Mouse (Mus musculus) gastrocnemius, postnatal 25 days (tissue): ENCODE data around the gene Art3. TPM values are rescaled to one million over a fixed set of nuclear protein-coding genes. Genes with fewer than 3 reads are reported as not detected.

Source experiments
- DNase-seq: peaks from one replicate; pipeline ENCODE4 v3.0.0; 2022
- microRNA-seq, 2 experiments: library from miRNA; unstranded; fragments of <30 nt; microRNA quantifications; one replicate each; pipeline ENCODE4 v1.2.0; 2021; ENCODE audit warnings: borderline replicate concordance in 2 of 2
- total RNA-seq, 2 experiments: library from RNA; stranded (reverse); gene quantifications; 1 replicate in 1 of 2; 2 replicates in 1 of 2; pipeline ENCODE4 v1.2.3; 2021

The Art3 gene
- total RNA-seq, 2 experiments from 2014 or later: 365 to 392 TPM

GRCm38 (mm10) chr5:92424126-92424525, 92.5 kb downstream of the Art3 start:
- DNase-seq: no peak

- no peak for DNase-seq
Observed at GRCm38 (mm10) chr5:92430723-92431122, 99.1 kb downstream of the Art3 start.

GRCm38 (mm10) chr5:92431611-92432010, 100.0 kb downstream of the Art3 start:
- DNase-seq: no peak

GRCm38 (mm10) chr5:92434070-92434469, 102.4 kb downstream of the Art3 start:
- no peak for DNase-seq

- DNase-seq: no peak
Observed at GRCm38 (mm10) chr5:92434571-92434985, 103.0 kb downstream of the Art3 start.

GRCm38 (mm10) chr5:92435025-92435584, 103.5 kb downstream of the Art3 start, which contains the start of gene Nup54:
Gene Nup54 (minus strand): TSS chr5:92435219.
- peak; percentile 96 for DNase-seq

GRCm38 (mm10) chr5:92438540-92438939, 106.9 kb downstream of the Art3 start:
- DNase-seq: no peak

- peak; percentile 41 for DNase-seq
Observed at GRCm38 (mm10) chr5:92441494-92441893, 109.9 kb downstream of the Art3 start.

- DNase-seq: no peak
Observed at GRCm38 (mm10) chr5:92442914-92443313, 111.3 kb downstream of the Art3 start.

- DNase-seq: no peak
Observed at GRCm38 (mm10) chr5:92445016-92445415, 113.4 kb downstream of the Art3 start.

GRCm38 (mm10) chr5:92446736-92447135, 115.1 kb downstream of the Art3 start:
- DNase-seq: no peak

GRCm38 (mm10) chr5:92452876-92453275, 121.2 kb downstream of the Art3 start:
- DNase-seq: no peak

GRCm38 (mm10) chr5:92457410-92457809, 125.8 kb downstream of the Art3 start:
- DNase-seq: no peak

GRCm38 (mm10) chr5:92458726-92459125, 127.1 kb downstream of the Art3 start:
- no peak for DNase-seq

GRCm38 (mm10) chr5:92461321-92461720, 129.7 kb downstream of the Art3 start:
- peak; percentile 37 for DNase-seq

Small RNA genes within 50 kb of the gene (microRNA-seq; reads per million reads assigned to microRNA genes)
- 0 reads per million in 2 experiments for gene Mir6415

Other genes with a start within 250 kb of the Art3 start
- 10 to 100 TPM; 48.8 to 51.7 TPM for gene G3bp2, start 248.1 kb upstream of the Art3 start, total RNA-seq
- 10 to 100 TPM; 56.6 to 58.4 TPM for gene Uso1, start 193.9 kb upstream of the Art3 start, total RNA-seq
- gene U90926, start 116.4 kb upstream of the Art3 start, total RNA-seq: not detected
- gene Ppef2, start 75.5 kb upstream of the Art3 start, total RNA-seq: not detected
- 10 to 100 TPM in 1 of 2 experiments, 1 to 10 TPM in 1; 5.1 to 10.1 TPM for gene Naaa, start 53.7 kb upstream of the Art3 start, total RNA-seq
- 10 to 100 TPM; 15.0 to 15.7 TPM for gene Sdad1, start 21.3 kb upstream of the Art3 start, total RNA-seq
- gene Cxcl9, start 3.7 kb upstream of the Art3 start, total RNA-seq: under 1 TPM; 0.20 to 0.86 TPM
- not detected for gene Cxcl10, start 17.1 kb downstream of the Art3 start, total RNA-seq
- 1 to 10 TPM; 9.1 to 9.7 TPM for gene Nup54, start 103.4 kb downstream of the Art3 start, total RNA-seq
- 10 to 100 TPM; 61.8 to 69.2 TPM for gene Scarb2, start 175.0 kb downstream of the Art3 start, total RNA-seq
- not detected for gene Fam47e, start 223.2 kb downstream of the Art3 start, total RNA-seq